Mouse (Mus musculus): ENCODE data around the gene Chfr. TPM values are rescaled to one million over a fixed set of nuclear protein-coding genes. Genes with fewer than 3 reads are reported as not detected.
"Not testable (repeated sequence)": the region's sequence is repeated elsewhere in the genome, so short reads cannot be mapped to it uniquely, and the experiment has no call there.

Chfr gene
- total and polyA plus RNA-seq, 2 experiments from 2014 or later, result 53.8 to 69.1 TPM

- Histone ChIP-seq H3K9ac (no peak overlapping the region), H3K4me1 (ENCODE audit: insufficient read depth) (peaks cover 13% of the 10 kb centered on the region), H3K4me2 (ENCODE audit: low read depth) (no peak overlapping the region), H3K9me3 (ENCODE audit: low read length) (no peaks in the 10 kb centered on the region), H3K4me3 (ENCODE audit: low read depth, low read length) (no peak overlapping the region), H3K36me3 (ENCODE audit: insufficient read depth) (peaks cover 38% of the 10 kb centered on the region), H3K27me3 (ENCODE audit: insufficient read depth, low read length) (no peaks in the 10 kb centered on the region), H3K27ac (ENCODE audit: low read depth, low read length) (no peak overlapping the region)
- WGBS, result 96% methylated on average over 36 of the region's 36 CpGs
- ATAC-seq (no peak), DNase-seq (no peak)
- TF ChIP-seq CTCF (IDR thresholded peaks at IDR 0.05; ENCODE audit: low read depth), result no peak
Measured at GRCm38 (mm10) chr5:110104616-110105380, 30.8 kb upstream of the Chfr start.

GRCm38 (mm10) chr5:110106140-110106871 lies 29.3 kb upstream of the Chfr start:
- ATAC-seq (no peak), DNase-seq (no peak)
- peak overlapping the region; percentile 88 for H3K4me2 ChIP-seq (ENCODE audit: low read depth)
- no peaks in the 10 kb centered on the region for H3K9me3 ChIP-seq (ENCODE audit: low read length)
- peaks cover 8% of the 10 kb centered on the region for H3K4me1 ChIP-seq (ENCODE audit: insufficient read depth)
- H3K27ac ChIP-seq (ENCODE audit: low read depth, low read length), result no peak overlapping the region
- WGBS, result 96% methylated on average over 26 of the region's 26 CpGs
- peaks cover 38% of the 10 kb centered on the region for H3K36me3 ChIP-seq (ENCODE audit: insufficient read depth)
- no peak for TF ChIP-seq CTCF (IDR thresholded peaks at IDR 0.05; ENCODE audit: low read depth)
- H3K27me3 ChIP-seq (ENCODE audit: insufficient read depth, low read length), result no peaks in the 10 kb centered on the region
- H3K4me3 ChIP-seq (ENCODE audit: low read depth, low read length), result peak overlapping the region; percentile 87
- no peak overlapping the region for H3K9ac ChIP-seq

GRCm38 (mm10) chr5:110106901-110107564 lies 28.6 kb upstream of the Chfr start:
- ATAC-seq (no peak; the same call in 1 of the 2 replicates), DNase-seq (no peak)

GRCm38 (mm10) chr5:110107581-110108304 lies 27.9 kb upstream of the Chfr start, which contains the start of gene Gtpbp6:
TSS of gene Gtpbp6 (minus strand) at chr5:110108197.
- Histone ChIP-seq H3K27me3 (ENCODE audit: insufficient read depth, low read length) (no peaks in the 10 kb centered on the region), H3K9me3 (ENCODE audit: low read length) (no peaks in the 10 kb centered on the region), H3K4me3 (ENCODE audit: low read depth, low read length) (peak within 1 kb of the TSS; percentile 87), H3K9ac (peak within 1 kb of the TSS; percentile 87), H3K4me2 (ENCODE audit: low read depth) (peak within 1 kb of the TSS; percentile 88), H3K27ac (ENCODE audit: low read depth, low read length) (peak within 1 kb of the TSS; percentile 97), H3K36me3 (ENCODE audit: insufficient read depth) (peaks cover 37% of the 10 kb centered on the region), H3K4me1 (ENCODE audit: insufficient read depth) (peaks cover 8% of the 10 kb centered on the region; the same call in 1 of the 2 replicates)
- no peak for TF ChIP-seq CTCF (IDR thresholded peaks at IDR 0.05; ENCODE audit: low read depth)
- WGBS, result 3% methylated on average over 70 of the region's 71 CpGs
- ATAC-seq (peak; percentile 82), DNase-seq (peak; percentile 97)

More at GRCm38 (mm10) chr5:110106901-110107564, 28.6 kb upstream of the Chfr start:
- Histone ChIP-seq H3K9me3 (ENCODE audit: low read length) (no peaks in the 10 kb centered on the region), H3K9ac (peak overlapping the region; percentile 87), H3K4me2 (ENCODE audit: low read depth) (peak overlapping the region; percentile 88), H3K4me1 (ENCODE audit: insufficient read depth) (peaks cover 8% of the 10 kb centered on the region; the same call in 1 of the 2 replicates), H3K27me3 (ENCODE audit: insufficient read depth, low read length) (no peaks in the 10 kb centered on the region), H3K4me3 (ENCODE audit: low read depth, low read length) (peak overlapping the region; percentile 87), H3K27ac (ENCODE audit: low read depth, low read length) (peak overlapping the region; percentile 97), H3K36me3 (ENCODE audit: insufficient read depth) (peaks cover 38% of the 10 kb centered on the region)
- no peak for TF ChIP-seq CTCF (IDR thresholded peaks at IDR 0.05; ENCODE audit: low read depth)
- 14% methylated on average over 39 of the region's 41 CpGs for WGBS

- peak overlapping the region; percentile 97 for H3K27ac ChIP-seq (ENCODE audit: low read depth, low read length)
- ATAC-seq (no peak), DNase-seq (no peak)
- no peak overlapping the region for H3K9ac ChIP-seq
- H3K4me1 ChIP-seq (ENCODE audit: insufficient read depth), result peaks cover 8% of the 10 kb centered on the region; the same call in 1 of the 2 replicates
- H3K4me3 ChIP-seq (ENCODE audit: low read depth, low read length), result peak overlapping the region; percentile 87
- peak overlapping the region; percentile 88 for H3K4me2 ChIP-seq (ENCODE audit: low read depth)
- 2% methylated on average over 7 of the region's 7 CpGs for WGBS
- H3K9me3 ChIP-seq (ENCODE audit: low read length), result no peaks in the 10 kb centered on the region
- H3K27me3 ChIP-seq (ENCODE audit: insufficient read depth, low read length), result no peaks in the 10 kb centered on the region
- peaks cover 37% of the 10 kb centered on the region for H3K36me3 ChIP-seq (ENCODE audit: insufficient read depth)
- TF ChIP-seq CTCF (IDR thresholded peaks at IDR 0.05; ENCODE audit: low read depth), result peak; percentile 26; the same call in 1 of the 2 replicates
Measured at GRCm38 (mm10) chr5:110108305-110108628, 27.4 kb upstream of the Chfr start.

- peak within 1 kb of the TSS; percentile 76 for H3K9ac ChIP-seq
- peaks cover 32% of the 10 kb centered on the region for H3K36me3 ChIP-seq (ENCODE audit: insufficient read depth)
- H3K4me3 ChIP-seq (ENCODE audit: low read depth, low read length), result peak within 1 kb of the TSS; percentile 61
- ATAC-seq (peak; percentile 79), DNase-seq (peak; percentile 97)
- 1% methylated on average over 12 of the region's 12 CpGs for WGBS
- H3K4me1 ChIP-seq (ENCODE audit: insufficient read depth), result peaks cover 8% of the 10 kb centered on the region; the same call in 1 of the 2 replicates
- H3K4me2 ChIP-seq (ENCODE audit: low read depth), result peak within 1 kb of the TSS; percentile 67
- H3K27ac ChIP-seq (ENCODE audit: low read depth, low read length), result peak within 1 kb of the TSS; percentile 79
- no peaks in the 10 kb centered on the region for H3K27me3 ChIP-seq (ENCODE audit: insufficient read depth, low read length)
- 0 out of 2 replicates have a peak, but pooled peaks have one; percentile 15 for TF ChIP-seq CTCF (IDR thresholded peaks at IDR 0.05; ENCODE audit: low read depth)
- no peaks in the 10 kb centered on the region for H3K9me3 ChIP-seq (ENCODE audit: low read length)
Measured at GRCm38 (mm10) chr5:110109991-110110441, 25.6 kb upstream of the Chfr start, which contains the start of gene Zfp605. TSS of gene Zfp605 (plus strand) at chr5:110110092.

- peaks cover 47% of the 10 kb centered on the region for H3K36me3 ChIP-seq (ENCODE audit: insufficient read depth)
- DNase-seq; H3K9me3 ChIP-seq (ENCODE audit: low read length); H3K9ac ChIP-seq; H3K4me3 ChIP-seq (ENCODE audit: low read depth, low read length); H3K27me3 ChIP-seq (ENCODE audit: insufficient read depth, low read length); H3K27ac ChIP-seq (ENCODE audit: low read depth, low read length); H3K4me2 ChIP-seq (ENCODE audit: low read depth); ATAC-seq; H3K4me1 ChIP-seq (ENCODE audit: insufficient read depth): not testable (repeated sequence)
- WGBS, result 79% methylated on average over 3 of the region's 3 CpGs
Measured at GRCm38 (mm10) chr5:110122380-110122779, 13.3 kb upstream of the Chfr start.

Measured in forebrain, postnatal 0 days (tissue).